Mouse (Mus musculus) liver, embryonic 14.5 days (tissue): Measurements from ENCODE around the gene Wfdc3.

Experiments
- CTCF ChIP-seq: IDR thresholded peaks from 2 replicates; pipeline ENCODE4 v1.5.1; 2016; ENCODE audit warnings: antibody characterized with exemption, low read depth, control low read depth
- EP300 ChIP-seq: IDR thresholded peaks from 2 replicates; pipeline ENCODE4 v1.6.1; 2016; ENCODE audit warnings: antibody characterized with exemption, low read depth

DNA sequence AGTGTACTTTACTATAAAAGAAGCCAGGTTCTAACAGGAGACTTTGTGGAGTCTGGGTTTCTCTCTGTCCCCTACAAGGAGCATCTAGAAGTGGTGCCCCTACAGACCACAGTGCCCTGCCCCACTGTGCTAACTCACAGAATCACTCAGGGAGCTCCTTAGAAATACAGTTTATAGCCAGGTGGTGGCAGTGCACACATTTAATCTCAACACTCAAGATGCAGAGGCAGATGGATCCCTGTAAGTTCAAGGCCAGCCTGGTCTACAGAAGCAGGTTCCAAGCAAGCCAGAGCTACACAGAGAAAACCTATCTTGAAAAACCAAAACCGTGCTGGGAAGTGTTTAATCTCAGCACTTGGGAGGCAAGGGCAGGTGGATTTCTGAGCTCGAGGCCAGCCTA is 48.0 kb upstream of the Wfdc3 start:
- TF ChIP-seq CTCF: no peak
- no peak for TF ChIP-seq EP300
